Mouse (Mus musculus) forebrain, embryonic 11.5 days (tissue): ENCODE measurements around the gene Sowahd. TPM values are rescaled to one million over a fixed set of nuclear protein-coding genes. Genes with fewer than 3 reads are reported as not detected.

ENCODE experiments used
- polyA plus RNA-seq: library from polyadenylated mRNA; unstranded; fragments of >200 nt; fragmentation: Nextera tagmentation; extraction: Ambion mirVana; gene quantifications from 2 replicates; pipeline ENCODE4 v1.2.1, GENCODE M21; 2014

Sowahd gene
- polyA plus RNA-seq, 1 experiment from 2014 or later = not detected

Other genes with a start within 250 kb of the Sowahd start
- gene Ube2a, start 174.9 kb upstream of the Sowahd start, polyA plus RNA-seq = 119 and 121 TPM in 2 replicates
- gene C330007P06Rik, start 174.7 kb upstream of the Sowahd start, polyA plus RNA-seq = 35.5 and 36.2 TPM in 2 replicates
- 4.7 and 4.9 TPM in 2 replicates for gene Nkrf, start 145.9 kb upstream of the Sowahd start, polyA plus RNA-seq
- gene Sept6, start 57.1 kb upstream of the Sowahd start, polyA plus RNA-seq = 42.9 and 43.6 TPM in 2 replicates
- 386 and 448 TPM in 2 replicates for gene Rpl39, start 36.6 kb downstream of the Sowahd start, polyA plus RNA-seq
- gene Upf3b, start 61.5 kb downstream of the Sowahd start, polyA plus RNA-seq = 25.6 and 25.8 TPM in 2 replicates
- 24.3 and 27.4 TPM in 2 replicates for gene Nkap, start 78.0 kb downstream of the Sowahd start, polyA plus RNA-seq
- gene Akap14, start 120.0 kb downstream of the Sowahd start, polyA plus RNA-seq = 0.11 TPM in 1 of 2 replicates, not detected in the other
- 366 and 371 TPM in 2 replicates for gene Ndufa1, start 142.3 kb downstream of the Sowahd start, polyA plus RNA-seq
- 13.1 and 13.3 TPM in 2 replicates for gene Rnf113a1, start 142.4 kb downstream of the Sowahd start, polyA plus RNA-seq
- not detected in 2 replicates for gene Gm9, start 162.2 kb downstream of the Sowahd start, polyA plus RNA-seq
- gene Rhox1, start 173.4 kb downstream of the Sowahd start, polyA plus RNA-seq = not detected in 2 replicates
- 0.64 and 0.71 TPM in 2 replicates for gene Rhox2a, start 196.1 kb downstream of the Sowahd start, polyA plus RNA-seq
- not detected in 2 replicates for gene Rhox3a, start 201.1 kb downstream of the Sowahd start, polyA plus RNA-seq
- 0.27 TPM in 1 of 2 replicates, not detected in the other for gene Rhox4a, start 216.5 kb downstream of the Sowahd start, polyA plus RNA-seq